In genomic region chr8:121271542-121271941, GRCm38 (mm10) we compare ENCODE assay signal across 23 mouse cellular contexts.
DNase-seq lines count a peak whose midpoint lies in the region; ATAC-seq lines count a peak whose summit lies in the region.
"Had no signal": no experiment of that assay in that cellular context is flagged by ENCODE, and none has a peak within 500 bp of the region (broad histone marks: within the 10 kb centered on the region; RNA-seq: fewer than 3 reads in every experiment).

No protein-coding gene starts in this region.

- peak; percentile 46 to 54 for DNase-seq in cerebellum, postnatal 10 days
- DNase-seq in cerebellum, postnatal 25 days: no peak
- peak; percentile 44 to 54 for DNase-seq in kidney, postnatal 4 days
- peak; percentile 56 for DNase-seq in NIH3T3 (ENCODE audit: low read depth)
- DNase-seq: adrenal gland, adult 2 months; adrenal gland, postnatal 25 days; B cell, adult 2 months; cerebellum, adult 11-12 months; cerebellum, adult 8-10 months; gastrocnemius, adult 2 months; gastrocnemius, postnatal 14 days; heart, adult 11 months had no signal

- WGBS in kidney, embryonic 15.5 days: 74% methylated on average over 8 of the region's 8 CpGs
- 72% methylated on average over 8 of the region's 8 CpGs for WGBS in intestine, embryonic 16.5 days

- no peak for ATAC-seq in kidney, embryonic 15.5 days (replicated peaks; ENCODE audit: low FRiP score)
- ATAC-seq in CD4-positive, CD25-positive, alpha-beta regulatory T cell, adult 4 months: no peak
- ATAC-seq in intestine, embryonic 16.5 days: no peak
- ATAC-seq: forebrain, embryonic 13.5 days; forebrain, postnatal 0 days; Patski had no signal

- H3K36me3 ChIP-seq in kidney, embryonic 15.5 days: no peaks in the 10 kb centered on the region
- no peaks in the 10 kb centered on the region for H3K36me3 ChIP-seq in intestine, embryonic 16.5 days (ENCODE audit: control insufficient read depth, insufficient read depth, low read length)
- H3K36me3 ChIP-seq: embryonic facial prominence, embryonic 13.5 days; hindbrain, embryonic 12.5 days; hindbrain, embryonic 15.5 days had no signal

- H3K4me2 ChIP-seq in kidney, embryonic 15.5 days: no peak overlapping the region
- H3K4me2 ChIP-seq in intestine, embryonic 16.5 days (ENCODE audit: low read depth, low read length): no peak overlapping the region
- H3K4me2 ChIP-seq: embryonic facial prominence, embryonic 13.5 days; forebrain, embryonic 13.5 days; heart, embryonic 11.5 days; hindbrain, embryonic 12.5 days; hindbrain, embryonic 15.5 days had no signal

- no peak overlapping the region for H3K9ac ChIP-seq in kidney, embryonic 15.5 days
- no peak overlapping the region for H3K9ac ChIP-seq in intestine, embryonic 16.5 days (ENCODE audit: low read depth, low read length)
- H3K9ac ChIP-seq: embryonic facial prominence, embryonic 13.5 days; forebrain, embryonic 13.5 days; forebrain, postnatal 0 days; hindbrain, embryonic 12.5 days; hindbrain, embryonic 15.5 days had no signal

- H3K9me3 ChIP-seq in kidney, embryonic 15.5 days (replicated peaks): no peaks in the 10 kb centered on the region
- H3K9me3 ChIP-seq in intestine, embryonic 16.5 days (ENCODE audit: control insufficient read depth, low read length): no peaks in the 10 kb centered on the region
- H3K9me3 ChIP-seq: embryonic facial prominence, embryonic 13.5 days; forebrain, embryonic 13.5 days; hindbrain, embryonic 12.5 days; hindbrain, embryonic 15.5 days had no signal

- peaks cover 28% of the 10 kb centered on the region for H3K4me1 ChIP-seq in kidney, embryonic 15.5 days
- H3K4me1 ChIP-seq in intestine, embryonic 16.5 days (ENCODE audit: control insufficient read depth, insufficient read depth, low read length): no peaks in the 10 kb centered on the region

- peaks cover 6% of the 10 kb centered on the region; the same call in 1 of the 2 replicates for H3K27me3 ChIP-seq in kidney, embryonic 15.5 days
- no peaks in the 10 kb centered on the region for H3K27me3 ChIP-seq in intestine, embryonic 16.5 days (replicated peaks; ENCODE audit: control insufficient read depth, insufficient read depth, low read length)
- H3K27me3 ChIP-seq: forebrain, embryonic 13.5 days; hindbrain, embryonic 12.5 days; hindbrain, embryonic 15.5 days had no signal

- no peak overlapping the region for H3K27ac ChIP-seq in kidney, embryonic 15.5 days
- no peak overlapping the region for H3K27ac ChIP-seq in intestine, embryonic 16.5 days (ENCODE audit: low read length)
- H3K27ac ChIP-seq: embryonic facial prominence, embryonic 13.5 days; forebrain, embryonic 13.5 days; gastrocnemius, adult 2 months; hindbrain, embryonic 12.5 days; hindbrain, embryonic 15.5 days had no signal

- no peak overlapping the region for H3K4me3 ChIP-seq in kidney, embryonic 15.5 days (replicated peaks)
- H3K4me3 ChIP-seq in intestine, embryonic 16.5 days (ENCODE audit: low read length): no peak overlapping the region
- H3K4me3 ChIP-seq: embryonic facial prominence, embryonic 13.5 days; erythroblast, embryonic 14.5 days; forebrain, embryonic 13.5 days; gastrocnemius, adult 2 months; hindbrain, embryonic 12.5 days; hindbrain, embryonic 15.5 days had no signal

Comparison
In these comparisons a context has a peak if more than half of its experiments do, and no peak if none do; other contexts are left out.
1. DNase-seq: peak in cerebellum, postnatal 10 days (2 of 2), kidney, postnatal 4 days (2 of 2) and NIH3T3 (single experiment); none in cerebellum, postnatal 25 days (0 of 2).